Mouse (Mus musculus): Measurements from ENCODE around the gene Tns4. TPM values are rescaled to one million over a fixed set of nuclear protein-coding genes. Genes with fewer than 3 reads are reported as not detected.

Gene Tns4
- polyA plus RNA-seq, 1 experiment = not detected

- no peak for TF ChIP-seq GATA1 (IDR thresholded peaks at IDR 0.05; ENCODE audit: low read length)
Observed at GRCm38 (mm10) chr11:99083516-99083915, 5.6 kb downstream of the Tns4 start.

GRCm38 (mm10) chr11:99082098-99082497, 7.0 kb downstream of the Tns4 start:
- TF ChIP-seq GATA1 (IDR thresholded peaks at IDR 0.05; ENCODE audit: low read length) = no peak

- TF ChIP-seq GATA1 (IDR thresholded peaks at IDR 0.05; ENCODE audit: low read length) = no peak
Observed at GRCm38 (mm10) chr11:99081566-99081965, 7.5 kb downstream of the Tns4 start.

DNA sequence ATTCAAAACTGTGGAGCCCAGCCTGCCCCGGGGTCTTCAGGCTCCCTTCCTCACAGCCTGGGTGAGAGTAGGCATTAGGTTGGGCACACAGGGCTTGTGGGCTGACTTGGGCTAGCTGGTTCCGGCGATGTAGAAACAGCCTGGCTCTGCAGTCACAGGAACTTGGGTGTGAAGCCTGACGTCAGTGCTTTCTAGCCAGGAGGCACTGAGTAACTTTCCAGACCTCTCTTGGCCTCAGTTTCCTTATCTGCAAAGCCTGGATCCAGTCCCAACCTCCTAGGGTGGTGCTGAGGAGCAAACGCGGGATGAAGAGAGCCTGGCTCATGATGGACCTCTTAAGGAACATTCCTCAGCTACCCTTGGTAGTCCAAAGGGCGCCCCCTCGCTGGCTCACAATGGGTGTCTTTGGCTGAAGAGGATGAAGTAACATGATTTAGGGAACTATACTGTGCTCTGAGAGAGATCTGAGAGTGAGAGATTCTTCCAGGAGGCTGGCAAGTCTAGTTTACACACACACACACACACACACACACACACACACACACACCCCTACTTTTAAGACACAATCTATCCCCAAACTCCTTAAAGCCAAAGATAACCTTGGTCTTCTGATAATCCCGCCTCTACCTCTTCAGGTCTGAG, 8.1 kb downstream of the Tns4 start:
- no peak for TF ChIP-seq GATA1 (IDR thresholded peaks at IDR 0.05; ENCODE audit: low read length)

GRCm38 (mm10) chr11:99077869-99078268, 11.2 kb downstream of the Tns4 start:
- no peak for TF ChIP-seq GATA1 (IDR thresholded peaks at IDR 0.05; ENCODE audit: low read length)

DNA sequence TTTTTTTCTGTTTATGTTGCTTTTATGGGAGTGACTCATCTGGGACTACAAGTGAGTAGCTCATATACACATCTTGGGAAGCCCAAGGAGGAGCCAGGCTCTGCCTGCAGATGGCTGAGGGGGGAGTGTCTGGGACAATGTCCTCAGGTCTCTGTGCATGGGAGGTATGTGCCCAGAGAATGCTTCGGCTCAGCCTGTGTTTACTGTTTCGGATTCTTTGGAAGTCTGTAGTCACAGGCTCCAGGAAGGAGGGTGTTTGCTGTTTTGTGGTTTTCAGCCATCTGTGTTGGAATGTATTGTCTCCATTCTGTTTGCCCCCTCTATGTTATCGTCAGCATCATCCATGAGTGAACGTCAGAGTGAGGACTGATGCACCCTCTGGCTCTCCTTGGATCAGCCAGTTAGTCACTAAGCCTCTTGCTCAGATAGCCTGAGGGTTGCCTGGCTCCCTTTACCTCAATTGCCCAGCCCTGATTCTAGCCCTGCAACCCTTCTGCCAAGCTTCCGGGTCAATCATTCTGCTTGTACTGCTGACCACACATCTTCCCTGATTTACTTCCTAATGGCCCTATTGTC, 12.3 kb downstream of the Tns4 start:
- TF ChIP-seq GATA1 (IDR thresholded peaks at IDR 0.05; ENCODE audit: low read length) = no peak

GRCm38 (mm10) chr11:99073781-99074180, 15.3 kb downstream of the Tns4 start:
- no peak for TF ChIP-seq GATA1 (IDR thresholded peaks at IDR 0.05; ENCODE audit: low read length)

DNA sequence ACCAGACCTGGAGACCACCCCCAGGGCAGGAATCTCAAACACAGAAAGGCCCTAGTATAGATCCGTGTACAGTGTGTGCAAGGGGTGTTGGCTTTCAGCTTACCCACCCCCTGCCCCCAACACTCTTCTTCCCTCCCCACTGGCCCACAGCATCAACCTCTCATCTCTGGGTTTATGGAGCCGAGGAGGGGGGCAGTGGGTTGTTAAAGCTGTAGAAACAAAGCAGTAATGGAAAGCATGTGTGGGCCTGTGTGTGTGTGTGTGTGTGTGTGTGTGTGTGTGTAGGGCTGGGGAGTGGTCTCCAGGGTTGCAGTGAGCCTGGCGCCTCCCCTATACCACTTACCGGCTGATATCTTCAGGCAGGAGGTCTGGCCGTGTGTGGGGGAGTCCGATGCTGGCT, 17.2 kb downstream of the Tns4 start:
- TF ChIP-seq GATA1 (IDR thresholded peaks at IDR 0.05; ENCODE audit: low read length) = no peak

DNA sequence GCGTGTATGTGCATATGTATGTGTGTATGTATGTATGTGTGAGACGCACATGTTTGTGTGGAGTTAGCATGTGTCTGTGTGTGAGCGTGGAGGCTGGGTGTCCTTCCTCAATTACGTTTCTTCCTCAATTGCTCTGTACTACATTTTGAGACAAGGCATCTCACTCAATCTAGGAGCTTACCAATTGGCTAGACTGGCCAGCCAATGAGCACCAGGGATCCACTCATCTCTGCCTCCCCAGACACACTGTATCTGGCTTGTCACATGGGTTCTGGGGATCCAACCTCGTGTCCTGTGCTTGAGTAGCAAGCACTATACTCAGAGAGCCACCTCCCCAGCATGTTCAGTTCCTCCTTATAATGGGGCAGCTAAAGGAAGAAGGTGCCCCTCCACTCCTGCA, 20.7 kb downstream of the Tns4 start:
- TF ChIP-seq GATA1 (IDR thresholded peaks at IDR 0.05; ENCODE audit: low read length) = no peak

DNA sequence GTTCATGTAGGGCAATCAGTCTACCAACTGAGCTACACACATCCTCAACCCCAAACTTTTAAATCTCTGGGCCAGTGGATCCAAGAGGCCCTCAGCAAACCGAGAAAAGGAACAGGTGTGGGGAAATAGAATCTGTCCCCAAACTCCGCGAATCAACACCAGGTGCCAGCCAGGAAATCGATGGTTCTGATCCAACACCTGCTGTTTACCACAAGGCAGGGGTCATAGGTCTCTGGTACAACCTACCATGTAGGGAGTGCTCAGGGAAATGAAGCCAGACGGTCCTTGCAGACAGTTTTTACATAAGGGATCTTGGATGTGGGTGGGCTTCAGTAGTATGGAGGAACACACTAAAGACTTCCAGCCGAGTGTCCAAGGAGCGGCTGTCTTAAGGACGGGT, 21.5 kb downstream of the Tns4 start:
- TF ChIP-seq GATA1 (IDR thresholded peaks at IDR 0.05; ENCODE audit: low read length) = no peak

DNA sequence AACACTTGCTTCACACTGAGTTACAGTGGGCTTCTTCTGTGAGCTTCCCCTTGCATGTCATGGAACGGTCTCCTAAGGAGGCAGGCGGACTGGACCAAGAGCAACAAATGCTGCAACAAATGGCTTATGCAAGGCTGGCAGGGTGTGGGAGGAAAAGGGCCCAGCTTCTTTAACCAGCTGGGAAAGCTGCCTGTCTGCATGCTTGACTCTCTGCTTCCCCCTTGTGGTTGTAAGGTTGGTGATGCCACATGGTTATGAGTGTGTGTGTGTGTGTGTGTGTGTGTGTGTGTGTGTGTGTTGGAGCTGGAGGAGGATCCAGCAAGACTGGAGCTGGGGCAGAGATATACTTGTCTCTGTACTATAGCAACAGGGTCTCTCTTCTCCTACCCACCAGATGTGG, 23.1 kb downstream of the Tns4 start:
- TF ChIP-seq GATA1 (IDR thresholded peaks at IDR 0.05; ENCODE audit: low read length) = no peak

- TF ChIP-seq GATA1 (IDR thresholded peaks at IDR 0.05; ENCODE audit: low read length) = no peak
Observed at GRCm38 (mm10) chr11:99065353-99065752, 23.8 kb downstream of the Tns4 start.

DNA sequence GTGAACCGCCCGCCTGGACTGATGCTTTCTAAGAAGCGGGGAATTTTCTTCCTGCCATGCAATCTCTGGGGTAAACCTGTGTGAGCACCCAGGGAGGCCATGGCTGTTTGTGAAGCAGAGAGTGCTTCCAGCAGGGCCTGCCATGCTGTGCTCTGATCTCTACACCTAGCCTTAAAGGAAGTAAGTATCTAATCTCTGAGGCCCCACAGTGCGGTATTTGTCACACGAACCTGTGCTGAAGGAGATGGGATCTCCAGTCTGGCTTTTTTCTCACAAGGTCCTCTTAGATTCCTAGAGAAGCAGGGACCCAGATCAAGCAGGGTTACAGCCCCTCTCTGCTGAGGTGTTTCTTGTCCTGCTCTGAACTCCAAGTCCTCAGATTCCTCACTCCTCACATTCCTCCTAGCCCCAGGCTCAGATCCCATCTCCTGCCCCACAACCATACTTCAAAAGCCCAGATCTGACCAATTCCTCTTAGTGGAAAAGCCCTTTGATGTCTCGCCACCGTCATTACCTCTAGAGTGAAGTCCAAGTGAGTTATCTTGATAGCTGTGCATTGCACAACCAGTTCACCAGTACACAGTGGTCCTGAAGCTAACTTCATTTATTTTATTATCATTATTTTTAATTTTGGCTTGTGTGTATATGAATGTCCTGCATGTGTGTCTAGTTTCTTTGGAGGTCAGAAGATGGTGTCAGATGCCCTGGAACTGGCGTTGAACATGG, 25.5 kb downstream of the Tns4 start:
- no peak for TF ChIP-seq GATA1 (IDR thresholded peaks at IDR 0.05; ENCODE audit: low read length)

DNA sequence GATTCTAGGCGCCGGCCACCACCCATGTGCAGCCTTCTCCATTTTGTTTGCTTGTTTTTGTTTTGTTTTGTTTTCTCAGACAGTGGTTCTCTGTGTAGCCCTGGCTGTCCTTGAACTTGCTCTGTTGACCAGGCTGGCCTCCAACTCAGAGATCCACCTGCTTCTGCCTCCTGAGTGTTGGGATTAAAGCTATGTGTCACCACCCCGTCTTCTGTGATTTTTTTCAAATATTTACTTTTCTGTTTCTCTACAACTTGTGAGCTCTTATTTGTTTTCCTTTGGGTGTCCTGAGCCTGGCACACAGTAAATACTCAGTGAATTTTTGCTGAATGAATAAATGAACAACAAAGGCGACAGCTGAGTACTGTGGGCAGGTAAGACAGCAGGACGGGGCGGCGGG, 26.4 kb downstream of the Tns4 start:
- no peak for TF ChIP-seq GATA1 (IDR thresholded peaks at IDR 0.05; ENCODE audit: low read length)

DNA sequence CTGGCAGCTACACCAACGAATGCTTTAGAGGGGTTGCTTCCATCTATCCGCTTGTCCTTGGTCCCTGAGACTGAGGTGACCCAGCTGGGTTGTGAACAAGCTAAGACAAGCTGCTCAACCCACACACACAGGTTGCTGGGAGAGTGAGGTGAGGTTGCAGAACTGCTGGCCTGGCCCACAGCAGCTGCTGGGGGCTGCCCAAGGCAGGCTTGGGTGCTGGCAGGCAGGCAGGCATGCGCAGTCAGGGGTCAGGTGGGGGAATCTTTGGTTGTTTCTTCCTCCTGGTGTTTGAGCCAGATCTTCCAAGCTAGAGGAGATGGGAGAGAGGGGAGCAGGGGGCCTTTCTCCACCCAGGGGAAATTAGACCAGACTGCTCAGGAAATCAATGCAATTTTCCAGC, 28.7 kb downstream of the Tns4 start:
- no peak for TF ChIP-seq GATA1 (IDR thresholded peaks at IDR 0.05; ENCODE audit: low read length)

DNA sequence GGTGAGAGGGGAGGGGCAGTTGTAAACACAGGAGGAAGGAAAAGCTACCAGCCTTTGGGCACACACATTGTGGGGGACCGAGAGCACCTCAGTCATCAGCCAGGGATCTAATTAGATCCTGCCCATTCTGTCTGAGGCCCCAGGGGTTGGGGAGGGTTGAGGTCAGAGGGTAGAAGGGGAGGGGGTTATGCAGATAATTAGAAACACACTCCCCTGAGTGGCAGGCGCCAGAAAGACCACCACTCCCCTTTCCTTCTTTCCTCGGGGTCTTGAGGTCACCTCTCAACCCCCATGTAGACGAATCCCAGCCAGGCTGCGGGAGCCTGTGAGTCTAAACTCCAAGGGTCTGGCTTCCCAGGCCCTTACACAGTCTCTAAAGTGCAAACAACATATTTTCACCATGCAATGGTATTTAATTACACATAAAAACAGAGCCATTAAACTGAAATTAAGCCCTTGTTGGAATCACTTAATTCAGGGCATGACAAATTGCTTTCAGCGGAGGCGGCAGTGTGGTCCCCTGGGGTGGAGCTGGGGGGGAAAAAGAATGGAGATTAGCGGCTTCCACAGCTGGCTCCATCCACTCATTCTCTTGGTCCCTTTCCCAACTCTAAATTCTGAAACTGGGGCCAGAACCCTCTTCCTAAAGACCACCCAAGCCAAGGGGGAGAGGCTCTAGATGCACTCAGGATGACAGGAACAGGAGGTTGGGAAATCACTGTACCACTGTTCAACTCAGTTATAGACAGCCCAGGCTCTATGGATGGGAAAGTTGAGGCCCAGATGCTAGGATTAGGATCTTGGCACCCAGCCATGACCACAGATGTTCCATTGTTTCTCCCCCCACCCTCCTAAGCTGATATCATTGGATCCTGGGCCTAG, 33.3 kb downstream of the Tns4 start:
- no peak for TF ChIP-seq GATA1 (IDR thresholded peaks at IDR 0.05; ENCODE audit: low read length)

Measured in G1E-ER4 (cell line).